Mouse (Mus musculus) embryonic facial prominence, embryonic 13.5 days (tissue): ENCODE measurements at regions not wholly inside any gene's neighbourhood (a gene's known extent, or its start where the extent isn't known, plus 50 kb on each side); places are given as distances from the start of the nearest gene placed in this dataset.

Source experiments
- ATAC-seq: fragments of 200-750 bp; cut with Nextera tagmentation; 2 replicates; pipeline ENCODE4 v1.8.0; 2017; ENCODE audit warnings: low read depth; ENCODE audit not compliant: insufficient number of reproducible peaks, insufficient read depth, low FRiP score, low TSS enrichment
- H3K27ac ChIP-seq: fragments of 300-500 bp; sonication (generic); 2 replicates; pipeline ENCODE4 v1.5.1; 2015; ENCODE audit warnings: moderate library complexity, mild to moderate bottlenecking, inconsistent platforms
- H3K27me3 ChIP-seq: fragments of 300-500 bp; sonication (generic); 2 replicates; pipeline ENCODE4 v1.6.1; 2015; ENCODE audit warnings: mild to moderate bottlenecking, inconsistent platforms
- H3K36me3 ChIP-seq: fragments of 300-500 bp; sonication (generic); 2 replicates; pipeline ENCODE4 v1.6.1; 2015; ENCODE audit warnings: mild to moderate bottlenecking, inconsistent platforms
- H3K4me1 ChIP-seq: fragments of 300-500 bp; sonication (generic); 2 replicates; pipeline ENCODE4 v1.6.1; 2015; ENCODE audit warnings: inconsistent platforms
- H3K4me2 ChIP-seq: fragments of 300-500 bp; sonication (generic); 2 replicates; pipeline ENCODE4 v1.6.1; 2015; ENCODE audit warnings: moderate library complexity, mild to moderate bottlenecking, inconsistent platforms
- H3K4me3 ChIP-seq: fragments of 300-500 bp; sonication (generic); 2 replicates; pipeline ENCODE4 v1.5.1; 2015; ENCODE audit warnings: mild to moderate bottlenecking, inconsistent platforms
- H3K9ac ChIP-seq: fragments of 300-500 bp; sonication (generic); 2 replicates; pipeline ENCODE4 v1.6.1; 2015; ENCODE audit warnings: mild to moderate bottlenecking, inconsistent platforms
- H3K9me3 ChIP-seq: fragments of 300-500 bp; sonication (generic); 2 replicates; pipeline ENCODE4 v1.6.1; 2016; ENCODE audit warnings: inconsistent platforms
- WGBS: fragments of 180-500 bp; shearing (Covaris S2); methylation state at CpG from one replicate; pipeline ENCODE4 v1.1.7; 2015; ENCODE audit warnings: mixed read lengths; 5-methylcytosine and 5-hydroxymethylcytosine counted together

DNA sequence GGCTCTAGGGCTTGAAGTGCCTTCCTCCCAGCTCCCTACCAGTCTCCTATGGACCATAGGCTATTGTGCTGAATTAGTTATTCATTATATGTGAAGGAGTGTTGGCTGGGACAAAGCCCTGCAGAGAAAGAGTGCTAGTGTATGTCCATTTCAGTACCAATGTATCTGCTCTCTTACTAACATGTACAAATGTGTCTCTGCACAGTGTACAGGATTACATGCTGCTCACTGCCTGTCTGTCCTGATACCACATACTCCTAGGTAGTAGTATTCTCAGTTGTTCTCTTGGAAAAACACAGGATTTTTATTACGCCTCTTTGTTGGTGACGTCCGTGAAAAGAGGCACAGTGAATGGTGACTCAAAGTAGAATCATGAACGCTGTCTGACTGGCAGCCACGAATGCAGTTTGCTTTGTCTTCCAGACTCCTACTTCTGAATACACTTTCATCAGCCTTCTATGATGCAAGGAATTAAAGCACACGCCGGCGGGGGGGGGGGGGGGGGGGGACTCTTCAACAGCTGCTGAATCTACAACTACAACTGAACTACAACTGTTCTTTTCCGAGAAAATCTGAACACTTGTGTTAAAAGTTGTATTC is 230.6 kb upstream of the Smim15 start:
- Histone ChIP-seq H3K4me1 (peaks cover 13% of the 10 kb centered on the region), H3K4me2 (no peak overlapping the region), H3K4me3 (no peak overlapping the region), H3K9ac (no peak overlapping the region), H3K9me3 (no peaks in the 10 kb centered on the region), H3K27ac (no peak overlapping the region), H3K36me3 (no peaks in the 10 kb centered on the region), H3K27me3 (no peaks in the 10 kb centered on the region)
- WGBS: 56% methylated on average over 9 of the region's 9 CpGs
- ATAC-seq: no peak

DNA sequence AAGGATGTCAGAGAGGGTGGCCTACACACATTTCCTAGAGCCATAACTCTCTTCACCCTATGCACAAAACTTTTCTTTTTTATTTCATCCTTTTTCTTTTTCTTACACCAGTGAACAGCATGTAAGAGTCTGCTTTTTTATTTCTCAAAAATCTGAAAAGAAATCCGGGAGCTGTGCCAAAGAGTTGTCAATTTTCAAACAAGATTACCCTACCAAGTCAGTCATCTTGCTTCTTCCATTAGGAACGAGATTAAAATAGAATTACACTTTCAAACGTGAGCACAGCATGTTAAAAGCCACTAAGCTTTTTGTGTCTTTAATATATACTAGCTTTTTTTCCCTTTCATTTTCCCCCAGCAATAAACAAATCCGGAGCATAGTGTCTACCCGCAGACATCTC is 232.2 kb upstream of the Smim15 start:
- no peaks in the 10 kb centered on the region for H3K27me3 ChIP-seq
- no peak for ATAC-seq
- H3K36me3 ChIP-seq: no peaks in the 10 kb centered on the region
- H3K4me2 ChIP-seq: no peak overlapping the region
- H3K9me3 ChIP-seq: no peaks in the 10 kb centered on the region
- 44% methylated on average over 5 of the region's 5 CpGs for WGBS
- no peak overlapping the region for H3K4me3 ChIP-seq
- H3K4me1 ChIP-seq: peaks cover 13% of the 10 kb centered on the region
- H3K27ac ChIP-seq: no peak overlapping the region
- H3K9ac ChIP-seq: no peak overlapping the region

DNA sequence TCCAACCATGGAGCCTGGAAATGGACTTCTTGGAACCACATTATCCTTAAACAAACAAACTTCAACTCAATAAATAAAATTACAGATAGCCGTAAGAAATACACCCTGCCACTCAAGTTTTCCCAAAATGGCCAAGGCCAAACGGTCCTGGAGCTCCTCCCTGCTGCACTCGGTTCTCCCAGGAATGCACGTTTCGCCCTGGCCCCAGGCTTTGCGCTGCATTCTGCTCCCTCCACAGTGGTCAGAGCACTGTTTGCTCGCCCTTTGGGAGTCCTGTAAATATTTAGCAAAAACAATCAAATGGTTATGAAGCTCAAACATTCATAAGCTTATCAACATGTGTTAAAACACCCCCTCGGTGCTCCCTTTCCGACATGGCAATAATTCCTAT is 233.4 kb upstream of the Smim15 start:
- no peak for ATAC-seq
- Histone ChIP-seq H3K27ac (no peak overlapping the region), H3K9ac (no peak overlapping the region), H3K27me3 (no peaks in the 10 kb centered on the region), H3K36me3 (no peaks in the 10 kb centered on the region), H3K4me3 (no peak overlapping the region), H3K4me1 (peaks cover 13% of the 10 kb centered on the region), H3K9me3 (no peaks in the 10 kb centered on the region), H3K4me2 (no peak overlapping the region)
- 71% methylated on average over 9 of the region's 9 CpGs for WGBS

DNA sequence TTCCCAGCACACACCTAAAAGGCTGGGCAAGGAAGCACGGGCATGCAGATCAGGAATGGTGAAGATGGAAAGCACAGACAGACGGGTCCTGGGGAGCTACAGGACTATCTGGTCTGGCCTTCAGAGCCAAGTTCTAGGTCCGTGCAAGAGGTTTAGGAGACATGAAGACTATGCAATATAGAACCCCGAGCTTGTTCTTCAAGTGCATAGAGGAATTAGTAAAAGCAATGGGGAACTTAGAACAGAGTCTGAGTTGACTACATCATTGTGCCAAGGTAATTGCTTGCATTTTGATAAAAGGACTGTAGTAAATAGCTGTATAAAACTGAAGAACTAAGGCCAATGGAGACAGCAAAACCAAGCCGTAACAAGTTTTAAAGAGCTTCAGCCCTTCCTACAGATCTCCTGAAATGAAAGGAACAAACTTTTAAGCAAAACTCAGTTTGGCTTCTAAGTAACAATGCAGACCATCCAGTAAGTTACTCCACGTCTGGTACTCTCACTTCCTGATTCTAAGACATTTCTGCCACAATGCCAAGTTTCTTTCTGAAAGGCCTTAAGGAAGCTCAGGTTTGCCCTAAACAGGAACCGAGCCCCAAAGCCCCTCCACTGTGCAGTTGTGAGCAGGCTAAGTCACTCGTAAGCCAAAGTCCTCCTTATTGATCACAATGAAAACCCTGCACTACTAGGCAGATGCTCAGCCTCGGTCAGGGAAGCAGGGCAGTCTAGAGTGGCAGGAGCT is 234.0 kb upstream of the Smim15 start:
- Histone ChIP-seq H3K4me1 (peaks cover 13% of the 10 kb centered on the region), H3K27me3 (no peaks in the 10 kb centered on the region), H3K36me3 (no peaks in the 10 kb centered on the region), H3K9me3 (no peaks in the 10 kb centered on the region), H3K4me2 (no peak overlapping the region), H3K9ac (no peak overlapping the region), H3K4me3 (no peak overlapping the region), H3K27ac (no peak overlapping the region)
- WGBS: 80% methylated on average over 9 of the region's 9 CpGs
- no peak for ATAC-seq

DNA sequence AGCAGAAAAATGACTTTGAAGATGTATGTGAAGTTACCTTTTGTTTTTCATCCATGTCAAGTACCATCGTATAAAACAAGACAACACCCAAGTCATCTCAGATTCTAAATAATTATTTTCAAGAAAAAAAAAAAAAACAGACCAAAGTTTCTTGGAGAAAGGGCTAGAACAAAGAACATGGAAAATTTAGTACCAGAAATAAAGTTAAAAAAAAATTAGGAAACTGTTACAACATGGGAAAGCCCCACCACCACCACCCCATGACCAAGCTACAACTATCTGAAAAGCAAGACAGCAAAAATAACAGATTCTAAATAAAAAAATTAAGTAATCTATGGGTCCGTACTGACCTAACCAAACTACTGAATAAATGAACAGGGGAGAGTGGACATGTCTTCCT is 235.3 kb upstream of the Smim15 start:
- 87% methylated on average over 2 of the region's 2 CpGs for WGBS
- no peak for ATAC-seq

DNA sequence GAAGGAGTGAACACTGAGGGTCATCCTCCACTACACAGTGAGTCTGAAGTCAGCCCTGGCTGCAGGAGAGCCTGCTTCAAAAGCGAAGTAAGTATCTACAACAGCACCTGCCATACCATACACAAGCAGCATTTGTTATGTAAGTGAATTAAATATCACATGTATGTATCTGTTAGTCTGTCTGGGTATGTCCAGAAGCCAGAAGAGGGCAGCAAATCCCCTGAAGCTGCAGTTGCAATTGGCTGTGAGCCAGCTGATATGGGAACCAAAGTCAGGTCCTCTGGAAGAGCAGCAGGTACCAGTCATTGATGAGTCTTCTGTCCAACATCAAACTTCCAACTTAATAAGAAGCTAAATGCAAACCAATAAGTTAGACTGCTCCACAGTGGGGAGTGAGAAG is 239.8 kb upstream of the Smim15 start:
- no peak overlapping the region for H3K27ac ChIP-seq
- no peak; the same call in 1 of the 2 replicates for ATAC-seq
- no peak overlapping the region for H3K9ac ChIP-seq
- no peaks in the 10 kb centered on the region for H3K9me3 ChIP-seq
- peaks cover 14% of the 10 kb centered on the region for H3K4me1 ChIP-seq
- H3K4me2 ChIP-seq: no peak overlapping the region
- H3K27me3 ChIP-seq: no peaks in the 10 kb centered on the region
- 91% methylated on average over 1 of the region's 1 CpGs for WGBS
- no peak overlapping the region for H3K4me3 ChIP-seq
- no peaks in the 10 kb centered on the region for H3K36me3 ChIP-seq

More for the DNA sequence above, 235.3 kb upstream of the Smim15 start:
- no peak overlapping the region for H3K9ac ChIP-seq
- H3K9me3 ChIP-seq: no peaks in the 10 kb centered on the region
- peaks cover 13% of the 10 kb centered on the region for H3K4me1 ChIP-seq
- no peaks in the 10 kb centered on the region for H3K36me3 ChIP-seq
- no peak overlapping the region for H3K27ac ChIP-seq
- no peak overlapping the region for H3K4me3 ChIP-seq
- no peaks in the 10 kb centered on the region for H3K27me3 ChIP-seq
- H3K4me2 ChIP-seq: no peak overlapping the region

DNA sequence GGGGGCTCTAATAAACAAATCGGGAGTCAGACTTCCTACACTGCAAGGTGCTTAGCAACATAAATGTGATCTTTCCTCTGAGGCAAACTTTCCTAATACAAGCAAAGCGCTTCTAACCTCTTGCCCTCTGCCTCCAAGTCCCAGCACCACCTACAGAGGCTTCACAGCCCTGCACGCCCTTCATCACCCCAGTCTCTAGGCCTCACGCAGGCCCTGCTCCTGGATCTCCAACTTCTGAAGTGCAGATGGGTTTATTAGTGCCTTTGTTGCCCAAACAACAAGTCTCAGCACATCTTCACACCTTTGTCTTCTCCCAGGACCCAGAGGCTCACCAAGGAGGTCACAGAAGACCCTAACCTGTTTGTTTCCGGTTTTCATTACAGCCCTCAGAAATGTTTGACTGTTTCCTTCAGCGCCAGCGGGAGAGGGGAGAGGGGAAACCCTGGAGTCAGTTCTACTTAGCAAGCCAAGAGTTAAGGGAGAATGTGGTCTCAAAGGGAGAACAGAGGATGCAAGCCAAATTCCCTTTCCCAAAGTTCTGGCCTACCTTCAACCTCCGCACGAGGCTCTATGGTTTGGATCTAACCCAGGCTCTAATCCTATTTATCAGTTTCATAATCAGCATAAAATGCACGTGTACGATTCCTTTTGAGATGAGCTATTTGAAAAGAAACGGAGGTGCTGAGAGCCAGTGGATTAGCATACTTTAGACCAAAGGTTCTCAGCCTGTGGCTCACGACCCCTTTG is 244.9 kb upstream of the Smim15 start:
- Histone ChIP-seq H3K36me3 (no peaks in the 10 kb centered on the region), H3K27ac (no peak overlapping the region), H3K27me3 (no peaks in the 10 kb centered on the region), H3K4me3 (no peak overlapping the region), H3K4me2 (no peak overlapping the region), H3K9ac (no peak overlapping the region), H3K9me3 (no peaks in the 10 kb centered on the region), H3K4me1 (peaks cover 30% of the 10 kb centered on the region)
- WGBS: 22% methylated on average over 13 of the region's 13 CpGs
- ATAC-seq: no peak

DNA sequence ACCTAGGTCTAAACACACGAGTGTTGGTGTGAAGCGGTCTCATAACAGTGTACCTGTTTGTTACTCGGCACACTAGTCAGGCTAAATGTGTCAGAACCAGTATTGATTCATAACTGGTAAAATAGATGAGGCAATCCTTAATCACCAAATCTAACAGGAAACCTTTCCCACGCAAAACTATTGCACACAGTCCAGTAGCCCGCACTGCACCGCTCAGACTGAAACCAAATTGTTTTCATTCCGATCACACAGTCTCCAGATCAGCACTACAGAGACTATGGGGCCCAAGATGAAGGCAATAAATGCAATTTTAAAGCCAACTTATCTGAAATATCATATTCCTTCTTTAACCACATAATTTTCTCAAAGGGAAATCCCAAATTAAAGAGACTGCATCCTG is 246.1 kb upstream of the Smim15 start:
- Histone ChIP-seq H3K4me1 (peaks cover 37% of the 10 kb centered on the region), H3K4me3 (no peak overlapping the region), H3K9me3 (no peaks in the 10 kb centered on the region), H3K27me3 (no peaks in the 10 kb centered on the region), H3K9ac (no peak overlapping the region), H3K27ac (no peak overlapping the region), H3K36me3 (no peaks in the 10 kb centered on the region), H3K4me2 (no peak overlapping the region)
- ATAC-seq: no peak
- 44% methylated on average over 7 of the region's 7 CpGs for WGBS

DNA sequence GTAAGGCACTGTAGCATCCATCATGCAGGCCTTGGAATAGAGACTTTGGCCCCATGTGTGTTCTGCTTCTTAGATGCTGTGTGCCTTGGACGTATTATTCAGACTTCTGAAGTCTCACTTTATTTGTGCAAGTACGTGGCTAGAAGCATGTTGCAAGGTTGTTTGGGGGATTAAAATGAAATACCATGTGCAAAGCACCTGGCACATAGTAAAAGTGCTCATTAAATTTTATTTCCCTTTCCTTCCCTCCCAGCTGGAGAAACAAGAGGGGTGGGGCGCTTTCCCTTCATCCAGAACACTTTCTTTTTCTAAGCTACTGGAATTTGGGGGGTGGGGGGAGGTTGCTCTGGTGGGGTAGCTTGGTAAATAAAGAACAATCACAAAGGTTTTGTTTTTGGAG is 248.7 kb upstream of the Smim15 start:
- ATAC-seq: no peak
- WGBS: 62% methylated on average over 3 of the region's 3 CpGs
- H3K9ac ChIP-seq: no peak overlapping the region
- no peaks in the 10 kb centered on the region for H3K27me3 ChIP-seq
- H3K4me3 ChIP-seq: no peak overlapping the region
- no peaks in the 10 kb centered on the region for H3K9me3 ChIP-seq
- no peaks in the 10 kb centered on the region for H3K36me3 ChIP-seq
- no peak overlapping the region for H3K4me2 ChIP-seq
- H3K4me1 ChIP-seq: peaks cover 39% of the 10 kb centered on the region
- no peak overlapping the region for H3K27ac ChIP-seq

DNA sequence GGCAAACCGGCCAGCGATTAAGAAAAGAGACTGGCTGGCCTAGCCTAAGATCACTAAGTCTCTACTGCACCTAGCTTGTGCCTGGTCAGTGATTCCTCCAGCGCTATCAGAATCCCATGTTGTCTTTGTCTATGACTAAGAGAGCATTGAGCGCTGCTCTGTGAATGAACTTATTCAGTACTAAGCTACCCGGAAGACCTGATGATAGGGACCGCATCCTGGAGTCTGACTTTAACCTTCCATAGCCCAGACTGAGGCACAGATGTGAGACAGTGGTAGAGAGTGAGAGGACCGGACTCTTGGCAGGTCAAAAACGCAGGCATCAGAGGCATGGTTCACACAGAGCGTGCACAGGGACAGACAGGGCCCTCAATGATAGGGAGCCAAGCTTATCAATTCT is 252.5 kb upstream of the Smim15 start:
- Histone ChIP-seq H3K4me1 (peaks cover 22% of the 10 kb centered on the region), H3K27me3 (no peaks in the 10 kb centered on the region), H3K36me3 (no peaks in the 10 kb centered on the region), H3K4me3 (no peak overlapping the region), H3K9me3 (no peaks in the 10 kb centered on the region), H3K9ac (no peak overlapping the region), H3K4me2 (no peak overlapping the region), H3K27ac (no peak overlapping the region)
- no peak for ATAC-seq
- 90% methylated on average over 9 of the region's 9 CpGs for WGBS

DNA sequence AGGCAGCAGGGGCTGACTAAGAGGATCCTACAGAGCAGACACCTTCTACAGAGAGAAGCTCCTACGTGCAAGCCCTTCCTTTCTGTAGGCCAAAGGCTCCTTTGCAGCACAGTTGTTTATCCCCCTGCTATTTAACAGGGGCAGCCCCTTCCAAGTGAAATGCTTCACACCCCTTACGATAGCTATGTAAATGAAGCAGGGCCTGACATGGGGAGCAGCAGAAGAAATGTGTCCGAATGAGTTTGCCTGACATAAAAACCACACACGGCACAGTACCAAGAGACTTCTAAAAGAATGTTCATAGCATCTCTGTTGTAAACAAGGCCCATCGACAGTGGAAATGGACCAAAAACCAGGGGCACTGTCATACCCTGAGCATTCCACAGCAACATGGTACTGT is 259.3 kb upstream of the Smim15 start:
- H3K4me3 ChIP-seq: no peak overlapping the region
- H3K9me3 ChIP-seq: no peaks in the 10 kb centered on the region
- 86% methylated on average over 5 of the region's 5 CpGs for WGBS
- no peak for ATAC-seq
- H3K27me3 ChIP-seq: no peaks in the 10 kb centered on the region
- H3K36me3 ChIP-seq: no peaks in the 10 kb centered on the region
- no peak overlapping the region for H3K9ac ChIP-seq
- no peak overlapping the region for H3K4me2 ChIP-seq
- peaks cover 3% of the 10 kb centered on the region; the same call in 1 of the 2 replicates for H3K4me1 ChIP-seq
- H3K27ac ChIP-seq: no peak overlapping the region

DNA sequence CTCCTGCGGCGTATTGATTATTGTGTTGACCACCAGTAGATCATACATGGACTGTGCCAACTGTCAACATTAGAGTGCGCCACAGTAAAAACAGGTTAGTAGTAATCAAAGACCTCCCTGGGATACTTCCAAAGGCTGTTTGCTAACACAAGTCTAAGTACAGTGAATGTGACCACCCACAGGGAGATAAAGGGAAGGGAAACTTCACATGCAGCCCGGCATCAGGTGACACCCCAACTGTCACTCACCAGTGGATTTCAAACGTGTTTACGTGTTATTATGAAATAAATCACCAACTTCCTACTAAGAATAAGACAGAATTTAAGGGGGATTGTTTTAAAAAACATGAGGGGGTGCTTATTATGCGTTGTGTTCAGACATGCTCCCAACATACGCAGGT is 262.5 kb upstream of the Smim15 start:
- no peaks in the 10 kb centered on the region for H3K36me3 ChIP-seq
- H3K27ac ChIP-seq: no peak overlapping the region
- no peaks in the 10 kb centered on the region for H3K9me3 ChIP-seq
- no peaks in the 10 kb centered on the region for H3K27me3 ChIP-seq
- H3K4me1 ChIP-seq: no peaks in the 10 kb centered on the region
- H3K4me3 ChIP-seq: no peak overlapping the region
- ATAC-seq: no peak
- H3K9ac ChIP-seq: no peak overlapping the region
- WGBS: 91% methylated on average over 8 of the region's 8 CpGs
- no peak overlapping the region for H3K4me2 ChIP-seq
